In the genomic region with DNA sequence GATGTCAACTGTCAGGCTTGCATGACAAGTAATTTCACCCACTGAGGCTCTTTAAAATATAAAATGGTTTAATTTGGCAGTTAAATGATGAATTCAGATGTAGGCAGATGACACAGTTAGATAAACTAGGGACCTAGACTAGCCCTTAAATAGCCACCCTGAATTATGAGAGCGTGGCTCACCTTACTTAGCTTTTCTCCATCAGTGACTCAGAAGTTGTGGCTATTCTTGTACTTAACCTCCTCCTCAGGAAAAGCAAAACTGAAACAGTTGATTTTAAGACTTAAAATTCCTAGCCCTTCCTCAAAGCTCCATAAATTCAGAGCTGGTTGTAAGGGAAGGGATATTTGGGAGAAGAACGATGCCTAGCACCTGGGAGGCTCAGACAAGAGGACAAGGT, we compare ENCODE assay signal across 17 mouse cellular contexts.
"Had no signal": no experiment of that assay in that cellular context is flagged by ENCODE, and none has a peak within 500 bp of the region (broad histone marks: within the 10 kb centered on the region; RNA-seq: fewer than 3 reads in every experiment).

No protein-coding gene starts in this region.

- ATAC-seq: liver, postnatal 0 days; lung, postnatal 0 days; midbrain, embryonic 15.5 days had no signal

- H3K36me3 ChIP-seq: liver, embryonic 15.5 days; lung, embryonic 15.5 days; midbrain, embryonic 12.5 days; midbrain, embryonic 15.5 days; neural tube, embryonic 13.5 days; neural tube, embryonic 15.5 days had no signal

- H3K4me3 ChIP-seq: liver, embryonic 15.5 days; lung, embryonic 15.5 days; megakaryocyte, embryonic 14.5 days; midbrain, embryonic 12.5 days; midbrain, embryonic 15.5 days; neural tube, embryonic 13.5 days; neural tube, embryonic 15.5 days had no signal

- H3K4me1 ChIP-seq: lung, embryonic 15.5 days; midbrain, embryonic 12.5 days; midbrain, embryonic 15.5 days; neural tube, embryonic 13.5 days; neural tube, embryonic 15.5 days had no signal

- H3K9me3 ChIP-seq: liver, embryonic 15.5 days; lung, embryonic 15.5 days; megakaryocyte, embryonic 14.5 days; midbrain, embryonic 12.5 days; midbrain, embryonic 15.5 days; neural tube, embryonic 13.5 days; neural tube, embryonic 15.5 days had no signal

- H3K4me2 ChIP-seq: liver, embryonic 15.5 days; lung, embryonic 15.5 days; midbrain, embryonic 12.5 days; midbrain, embryonic 15.5 days; neural tube, embryonic 13.5 days; neural tube, embryonic 15.5 days had no signal

- H3K9ac ChIP-seq: liver, embryonic 15.5 days; liver, postnatal 0 days; lung, embryonic 15.5 days; midbrain, embryonic 12.5 days; midbrain, embryonic 15.5 days; neural tube, embryonic 13.5 days; neural tube, embryonic 15.5 days had no signal

- DNase-seq: liver, postnatal 0 days; lung, adult 2 months; lung, postnatal 14 days; lung, postnatal 36 days; right cerebral cortex, postnatal 14 days; thymus, adult 18-20 months; thymus, postnatal 14 days; thymus, postnatal 36 days had no signal

- H3K27ac ChIP-seq: liver, embryonic 15.5 days; lung, embryonic 15.5 days; macrophage; midbrain, embryonic 12.5 days; midbrain, embryonic 15.5 days; neural tube, embryonic 13.5 days; neural tube, embryonic 15.5 days had no signal

- H3K27me3 ChIP-seq: liver, embryonic 15.5 days; lung, embryonic 15.5 days; megakaryocyte, embryonic 14.5 days; midbrain, embryonic 12.5 days; midbrain, embryonic 15.5 days; neural tube, embryonic 13.5 days; neural tube, embryonic 15.5 days had no signal
